Mouse (Mus musculus): ENCODE results near the gene Psg25.
"Not testable (repeated sequence)": the region's sequence is repeated elsewhere in the genome, so short reads cannot be mapped to it uniquely, and the experiment has no call there.

Psg25 gene

GRCm38 (mm10) chr7:18532169-18532568 is at the start of gene Psg25:
Psg25 (minus strand) TSS chr7:18532269.
- no peak for DNase-seq (ENCODE audit: extremely low read depth, insufficient read length, low spot score)

DNA sequence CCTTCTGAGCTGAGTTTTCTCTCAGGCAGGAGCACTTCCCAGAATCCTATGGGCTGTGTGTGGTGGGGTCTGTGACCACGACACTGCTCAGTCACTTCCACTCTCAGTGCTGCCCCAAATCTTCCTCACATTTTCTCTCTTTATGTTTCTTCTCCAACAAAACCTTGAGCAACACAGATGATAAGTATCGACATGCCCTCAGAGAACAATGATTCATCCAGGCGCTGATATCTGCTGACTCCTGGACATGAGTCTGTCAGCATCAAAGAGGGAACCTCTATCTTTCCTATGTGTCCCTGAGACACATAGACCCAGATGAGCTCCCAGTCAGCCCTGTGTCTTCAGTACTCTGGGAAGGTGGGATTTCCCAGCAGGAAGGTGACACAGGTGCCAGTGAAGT is 35.1 kb upstream of the Psg25 start, which contains the start of gene Psg27:
Psg27 (minus strand) TSS at position 101 of the 400 bp plus-strand sequence.
- DNase-seq (ENCODE audit: extremely low read depth, insufficient read length, low spot score), result no peak

- no peak for DNase-seq (ENCODE audit: extremely low read depth, insufficient read length, low spot score)
Observed at GRCm38 (mm10) chr7:18559850-18560249, 27.8 kb upstream of the Psg25 start.

- not testable (repeated sequence) for DNase-seq (ENCODE audit: extremely low read depth, insufficient read length, low spot score)
Observed at GRCm38 (mm10) chr7:18555751-18556150, 23.7 kb upstream of the Psg25 start.

DNA sequence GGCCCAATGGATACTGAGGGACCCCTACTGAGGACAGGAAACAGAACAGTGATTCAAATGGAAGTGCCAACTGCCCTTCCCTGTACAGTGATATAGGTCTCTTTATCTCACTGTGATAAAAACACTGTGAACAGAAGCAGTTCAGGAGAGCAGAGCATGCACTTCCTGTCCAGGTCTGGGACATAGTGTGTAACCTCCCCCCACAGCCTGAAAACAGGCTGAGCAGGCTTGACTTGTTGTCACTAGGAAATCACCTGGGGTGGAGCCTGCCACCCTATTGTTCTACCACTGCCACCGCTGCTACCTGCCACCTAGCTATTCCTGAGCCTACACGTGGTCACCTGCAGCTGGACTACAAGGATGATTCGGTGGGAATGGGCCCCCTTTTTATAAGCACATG is 1.4 kb upstream of the Psg25 start:
- DNase-seq (ENCODE audit: extremely low read depth, insufficient read length, low spot score), result no peak

DNA sequence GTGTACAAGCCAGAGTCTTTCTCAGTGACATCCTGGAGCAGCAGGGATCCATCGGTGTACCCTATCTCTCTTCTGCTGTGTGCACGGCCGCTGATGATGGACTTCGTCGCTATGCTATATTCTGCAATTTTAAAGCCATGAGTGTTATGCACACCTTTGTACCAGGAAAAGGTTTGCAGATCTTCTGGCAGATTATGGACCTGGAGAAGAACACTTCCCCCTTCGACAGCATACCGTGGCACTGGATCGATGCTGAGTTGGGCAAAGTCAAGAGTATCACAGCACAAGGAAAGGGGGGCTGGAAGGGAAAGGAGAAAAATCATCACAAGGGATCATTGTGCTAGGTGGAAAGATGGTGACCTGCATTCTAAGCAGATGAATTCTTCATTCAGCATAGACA is 7.4 kb downstream of the Psg25 start:
- DNase-seq (ENCODE audit: extremely low read depth, insufficient read length, low spot score), result no peak

GRCm38 (mm10) chr7:18512848-18513247 is 19.2 kb downstream of the Psg25 start:
- DNase-seq (ENCODE audit: extremely low read depth, insufficient read length, low spot score), result not testable (repeated sequence)

- not testable (repeated sequence) for DNase-seq (ENCODE audit: extremely low read depth, insufficient read length, low spot score)
Observed at GRCm38 (mm10) chr7:18512417-18512816, 19.7 kb downstream of the Psg25 start.

GRCm38 (mm10) chr7:18511479-18511878 is 20.6 kb downstream of the Psg25 start:
- DNase-seq (ENCODE audit: extremely low read depth, insufficient read length, low spot score), result no peak

GRCm38 (mm10) chr7:18484077-18484476 is 48.0 kb downstream of the Psg25 start, which contains the start of gene Psg26:
Psg26 (minus strand) TSS chr7:18484177.
- no peak for DNase-seq (ENCODE audit: extremely low read depth, insufficient read length, low spot score)
